Mouse (Mus musculus): ENCODE data around the gene Epor. TPM values are rescaled to one million over a fixed set of nuclear protein-coding genes. Genes with fewer than 3 reads are reported as not detected.
A peak's percentile ranks its signal among the peaks of the same experiment; 100 is the strongest.

The Epor gene
- polyA plus RNA-seq, 1 experiment from 2014 or later = 124 TPM

- H3K36me3 ChIP-seq (replicated peaks) = peaks cover 46% of the 10 kb centered on the region
- peak overlapping the region; percentile 76 for H3K4me3 ChIP-seq (replicated peaks)
- H3K4me1 ChIP-seq (replicated peaks) = peaks cover 56% of the 10 kb centered on the region
- peak overlapping the region; percentile 94 for H3K9ac ChIP-seq
- H3K9me3 ChIP-seq (replicated peaks) = no peaks in the 10 kb centered on the region
- peaks cover 17% of the 10 kb centered on the region; the same call in 1 of the 2 replicates for H3K27me3 ChIP-seq
- WGBS (ENCODE audit: insufficient replicate concordance) = 2% methylated on average over 34 of the region's 34 CpGs
- peak; percentile 92 for ATAC-seq (ENCODE audit: insufficient read depth)
- peak overlapping the region; percentile 89 for H3K4me2 ChIP-seq
- H3K27ac ChIP-seq (replicated peaks) = peak overlapping the region; percentile 96
Measured at GRCm38 (mm10) chr9:21962416-21963059, 768 bp downstream of the Epor start.

- peak; percentile 11 for ATAC-seq (ENCODE audit: insufficient read depth)
- WGBS (ENCODE audit: insufficient replicate concordance) = 0% methylated on average over 15 of the region's 15 CpGs
Measured at GRCm38 (mm10) chr9:21962010-21962409, 1.3 kb downstream of the Epor start.

GRCm38 (mm10) chr9:21961366-21961980, 1.8 kb downstream of the Epor start:
- peaks cover 66% of the 10 kb centered on the region for H3K4me1 ChIP-seq (replicated peaks)
- H3K27me3 ChIP-seq = peaks cover 17% of the 10 kb centered on the region; the same call in 1 of the 2 replicates
- peak overlapping the region; percentile 96 for H3K27ac ChIP-seq (replicated peaks)
- H3K36me3 ChIP-seq (replicated peaks) = peaks cover 56% of the 10 kb centered on the region
- WGBS (ENCODE audit: insufficient replicate concordance) = 1% methylated on average over 35 of the region's 35 CpGs
- H3K9ac ChIP-seq = peak overlapping the region; percentile 94
- peak overlapping the region; percentile 89 for H3K4me2 ChIP-seq
- H3K4me3 ChIP-seq (replicated peaks) = peak overlapping the region; percentile 76
- ATAC-seq (ENCODE audit: insufficient read depth) = no peak
- no peaks in the 10 kb centered on the region for H3K9me3 ChIP-seq (replicated peaks)

More at GRCm38 (mm10) chr9:21962010-21962409, 1.3 kb downstream of the Epor start:
- Histone ChIP-seq H3K9me3 (replicated peaks) (no peaks in the 10 kb centered on the region), H3K9ac (peak overlapping the region; percentile 94), H3K4me2 (peak overlapping the region; percentile 89), H3K27ac (replicated peaks) (peak overlapping the region; percentile 96), H3K27me3 (peaks cover 17% of the 10 kb centered on the region; the same call in 1 of the 2 replicates), H3K4me3 (replicated peaks) (peak overlapping the region; percentile 76), H3K4me1 (replicated peaks) (peaks cover 61% of the 10 kb centered on the region), H3K36me3 (replicated peaks) (peaks cover 52% of the 10 kb centered on the region)

GRCm38 (mm10) chr9:21960558-21961208, 2.6 kb downstream of the Epor start:
- no peaks in the 10 kb centered on the region for H3K9me3 ChIP-seq (replicated peaks)
- peaks cover 70% of the 10 kb centered on the region for H3K4me1 ChIP-seq (replicated peaks)
- H3K27ac ChIP-seq (replicated peaks) = peak overlapping the region; percentile 96
- H3K4me2 ChIP-seq = peak overlapping the region; percentile 89
- no peak for ATAC-seq (ENCODE audit: insufficient read depth)
- WGBS (ENCODE audit: insufficient replicate concordance) = 40% methylated on average over 26 of the region's 26 CpGs
- peaks cover 17% of the 10 kb centered on the region; the same call in 1 of the 2 replicates for H3K27me3 ChIP-seq
- peaks cover 57% of the 10 kb centered on the region for H3K36me3 ChIP-seq (replicated peaks)
- H3K9ac ChIP-seq = peak overlapping the region; percentile 94
- peak overlapping the region; percentile 76 for H3K4me3 ChIP-seq (replicated peaks)

- 69% methylated on average over 9 of the region's 9 CpGs for WGBS (ENCODE audit: insufficient replicate concordance)
Measured at GRCm38 (mm10) chr9:21960135-21960534, 3.2 kb downstream of the Epor start.

GRCm38 (mm10) chr9:21959244-21959643, 4.1 kb downstream of the Epor start:
- Histone ChIP-seq H3K27me3 (peaks cover 17% of the 10 kb centered on the region; the same call in 1 of the 2 replicates), H3K9me3 (replicated peaks) (no peaks in the 10 kb centered on the region), H3K4me2 (peak overlapping the region; percentile 89), H3K9ac (peak overlapping the region; percentile 37; the same call in 1 of the 2 replicates), H3K36me3 (replicated peaks) (peaks cover 57% of the 10 kb centered on the region), H3K27ac (replicated peaks) (peak overlapping the region; percentile 96), H3K4me1 (replicated peaks) (peaks cover 71% of the 10 kb centered on the region), H3K4me3 (replicated peaks) (peak overlapping the region; percentile 76)
- ATAC-seq (ENCODE audit: insufficient read depth) = no peak
- WGBS (ENCODE audit: insufficient replicate concordance) = 84% methylated on average over 7 of the region's 7 CpGs

More at GRCm38 (mm10) chr9:21960135-21960534, 3.2 kb downstream of the Epor start:
- no peak for ATAC-seq (ENCODE audit: insufficient read depth)
- H3K4me2 ChIP-seq = peak overlapping the region; percentile 89
- H3K36me3 ChIP-seq (replicated peaks) = peaks cover 57% of the 10 kb centered on the region
- H3K27ac ChIP-seq (replicated peaks) = peak overlapping the region; percentile 96
- peaks cover 17% of the 10 kb centered on the region; the same call in 1 of the 2 replicates for H3K27me3 ChIP-seq
- peak overlapping the region; percentile 76 for H3K4me3 ChIP-seq (replicated peaks)
- H3K9me3 ChIP-seq (replicated peaks) = no peaks in the 10 kb centered on the region
- peak overlapping the region; percentile 94 for H3K9ac ChIP-seq
- H3K4me1 ChIP-seq (replicated peaks) = peaks cover 72% of the 10 kb centered on the region

GRCm38 (mm10) chr9:21958372-21958771, 4.9 kb downstream of the Epor start:
- 62% methylated on average over 5 of the region's 5 CpGs for WGBS (ENCODE audit: insufficient replicate concordance)
- Histone ChIP-seq H3K9me3 (replicated peaks) (no peaks in the 10 kb centered on the region), H3K4me2 (peak overlapping the region; percentile 89; the same call in 1 of the 2 replicates), H3K4me3 (replicated peaks) (no peak overlapping the region), H3K27me3 (peaks cover 17% of the 10 kb centered on the region; the same call in 1 of the 2 replicates), H3K9ac (no peak overlapping the region), H3K36me3 (replicated peaks) (peaks cover 57% of the 10 kb centered on the region), H3K4me1 (replicated peaks) (peaks cover 64% of the 10 kb centered on the region), H3K27ac (replicated peaks) (peak overlapping the region; percentile 96; the same call in 1 of the 2 replicates)
- no peak for ATAC-seq (ENCODE audit: insufficient read depth)

GRCm38 (mm10) chr9:21955570-21956281, 7.6 kb downstream of the Epor start, which contains the start of gene Swsap1:
Gene Swsap1, plus strand, starts transcription at chr9:21955755.
- H3K36me3 ChIP-seq (replicated peaks) = peaks cover 42% of the 10 kb centered on the region
- peak within 1 kb of the TSS; percentile 80 for H3K4me3 ChIP-seq (replicated peaks)
- 0 out of 2 replicates have a peak, but pooled peaks cover 2% of the 10 kb centered on the region for H3K27me3 ChIP-seq
- H3K4me2 ChIP-seq = peak within 1 kb of the TSS; percentile 88
- H3K9me3 ChIP-seq (replicated peaks) = no peaks in the 10 kb centered on the region
- peak; percentile 95 for ATAC-seq (ENCODE audit: insufficient read depth)
- peak within 1 kb of the TSS; percentile 84 for H3K9ac ChIP-seq
- H3K27ac ChIP-seq (replicated peaks) = peak within 1 kb of the TSS; percentile 92
- H3K4me1 ChIP-seq (replicated peaks) = peaks cover 53% of the 10 kb centered on the region
- WGBS (ENCODE audit: insufficient replicate concordance) = under 1% methylated on average over 54 of the region's 54 CpGs

- peak overlapping the region; percentile 80 for H3K4me3 ChIP-seq (replicated peaks)
- under 1% methylated on average over 18 of the region's 18 CpGs for WGBS (ENCODE audit: insufficient replicate concordance)
- H3K4me2 ChIP-seq = peak overlapping the region; percentile 88
- H3K27me3 ChIP-seq = 0 out of 2 replicates have a peak, but pooled peaks cover under 1% of the 10 kb centered on the region
- no peaks in the 10 kb centered on the region for H3K9me3 ChIP-seq (replicated peaks)
- peak; percentile 67 for ATAC-seq (ENCODE audit: insufficient read depth)
- H3K27ac ChIP-seq (replicated peaks) = peak overlapping the region; percentile 92
- H3K4me1 ChIP-seq (replicated peaks) = peaks cover 48% of the 10 kb centered on the region
- H3K9ac ChIP-seq = peak overlapping the region; percentile 84
- peaks cover 37% of the 10 kb centered on the region for H3K36me3 ChIP-seq (replicated peaks)
Measured at GRCm38 (mm10) chr9:21955225-21955569, 8.1 kb downstream of the Epor start.

GRCm38 (mm10) chr9:21954635-21955034, 8.7 kb downstream of the Epor start:
- Histone ChIP-seq H3K4me2 (peak overlapping the region; percentile 88), H3K36me3 (replicated peaks) (peaks cover 32% of the 10 kb centered on the region), H3K27ac (replicated peaks) (no peak overlapping the region), H3K9me3 (replicated peaks) (no peaks in the 10 kb centered on the region), H3K9ac (no peak overlapping the region), H3K4me3 (replicated peaks) (peak overlapping the region; percentile 80), H3K27me3 (0 out of 2 replicates have a peak, but pooled peaks cover 6% of the 10 kb centered on the region), H3K4me1 (replicated peaks) (peaks cover 42% of the 10 kb centered on the region)
- 65% methylated on average over 3 of the region's 3 CpGs for WGBS (ENCODE audit: insufficient replicate concordance)
- no peak for ATAC-seq (ENCODE audit: insufficient read depth)
